Mouse (Mus musculus) gastrocnemius, adult 2 months (tissue): ENCODE measurements around the gene Prrt2. TPM values are rescaled to one million over a fixed set of nuclear protein-coding genes. Genes with fewer than 3 reads are reported as not detected.

Experiments used
- DNase-seq: peaks from one replicate; pipeline ENCODE4 v3.0.0; 2022
- H3K27ac ChIP-seq: fragments of 200-600 bp; 2 replicates; pipeline ENCODE4 v1.8.1; 2022; ENCODE audit warnings: mild to moderate bottlenecking
- H3K4me3 ChIP-seq: fragments of 200-600 bp; 2 replicates; pipeline ENCODE4 v1.8.1; 2022; ENCODE audit warnings: mild to moderate bottlenecking, moderate library complexity
- CTCF ChIP-seq: fragments of 200-600 bp; IDR thresholded peaks from 2 replicates; pipeline ENCODE4 v1.8.1; 2022; ENCODE audit warnings: antibody characterized with exemption, mild to moderate bottlenecking, moderate library complexity
- intact Hi-C: fragments of 180-260 bp; cut with DNase I; formaldehyde crosslinking; loops from one replicate; pipeline ENCODE4 v1.15.1; 2025
- microRNA-seq: library from miRNA; unstranded; fragments of <30 nt; microRNA quantifications from one replicate; pipeline ENCODE4 v1.2.0, GENCODE M21; 2021
- total RNA-seq, 2 experiments: library from RNA; stranded (reverse); gene quantifications; 2 replicates each; pipeline ENCODE4 v1.2.3; 2021

The Prrt2 gene
- total RNA-seq, 2 experiments from 2014 or later, result 0.14 to 0.61 TPM

- intact Hi-C loops, result no loop called here
- H3K4me3 ChIP-seq, result no peak overlapping the region
- no peak for TF ChIP-seq CTCF
- peak overlapping the region; percentile 63 for H3K27ac ChIP-seq
- DNase-seq, result no peak
Observed at GRCm38 (mm10) chr7:126982054-126982453, 39.0 kb downstream of the Prrt2 start.

GRCm38 (mm10) chr7:126981601-126982000, 39.4 kb downstream of the Prrt2 start:
- H3K27ac ChIP-seq, result peak overlapping the region; percentile 63
- peak; percentile 69 for DNase-seq
- no peak for TF ChIP-seq CTCF
- intact Hi-C loops, result no loop called here
- H3K4me3 ChIP-seq, result no peak overlapping the region

GRCm38 (mm10) chr7:126978841-126979240, 42.2 kb downstream of the Prrt2 start:
- no peak for DNase-seq
- Histone ChIP-seq H3K4me3 (no peak overlapping the region), H3K27ac (no peak overlapping the region)
- intact Hi-C loops, result no loop called here
- no peak for TF ChIP-seq CTCF

GRCm38 (mm10) chr7:126976878-126977459, 44.0 kb downstream of the Prrt2 start:
- Histone ChIP-seq H3K27ac (peak overlapping the region; percentile 100), H3K4me3 (peak overlapping the region; percentile 86)
- intact Hi-C loops, result loop anchor here (2.0 kb wide), 1 partner anchor 40 kb away; the partner anchor contains the start of genes Pagr1a and Pagr1b
- no peak for TF ChIP-seq CTCF
- peak; percentile 9 for DNase-seq

GRCm38 (mm10) chr7:126975950-126976866, 44.8 kb downstream of the Prrt2 start, which contains the start of gene Cdiptos:
Cdiptos (minus strand) TSS chr7:126976098.
- peak within 1 kb of the TSS; percentile 100 for H3K27ac ChIP-seq
- H3K4me3 ChIP-seq, result peak within 1 kb of the TSS; percentile 86
- peak; percentile 99 for TF ChIP-seq CTCF
- intact Hi-C loops, result loop anchor here (2.0 kb wide), 1 partner anchor 41 kb away; the partner anchor contains the start of genes Pagr1a and Pagr1b
- DNase-seq, result peak; percentile 97

GRCm38 (mm10) chr7:126975893-126975949, 45.3 kb downstream of the Prrt2 start, which contains the start of gene Cdipt:
Cdipt (plus strand) TSS chr7:126975914.
- no peak for TF ChIP-seq CTCF
- no peak for DNase-seq
- Histone ChIP-seq H3K4me3 (peak within 1 kb of the TSS; percentile 86), H3K27ac (peak within 1 kb of the TSS; percentile 100)
- intact Hi-C loops, result no loop called here

- peak; percentile 52 for DNase-seq
- peak overlapping the region; percentile 100 for H3K27ac ChIP-seq
- TF ChIP-seq CTCF, result no peak
- intact Hi-C loops, result no loop called here
- peak overlapping the region; percentile 86 for H3K4me3 ChIP-seq
Observed at GRCm38 (mm10) chr7:126975493-126975892, 45.5 kb downstream of the Prrt2 start.

Small RNAs within 50 kb of the gene (microRNA-seq; reads per million reads assigned to microRNA genes)
- not detected for gene Gm44343

Other genes with a start within 250 kb of the Prrt2 start
- gene Ypel3, start 244.3 kb downstream of the Prrt2 start, total RNA-seq, result 10 to 100 TPM; 74.6 to 93.1 TPM
- under 1 TPM; 0.42 to 0.48 TPM for gene Tbx6, start 239.7 kb downstream of the Prrt2 start, total RNA-seq
- 10 to 100 TPM; 22.8 to 25.7 TPM for gene Ppp4c, start 228.7 kb downstream of the Prrt2 start, total RNA-seq
- 10 to 100 TPM; 61.1 to 64.6 TPM for gene Fam57b, start 223.5 kb downstream of the Prrt2 start, total RNA-seq
- gene 4930451I11Rik, start 189.6 kb downstream of the Prrt2 start, total RNA-seq, result not detected
- gene Doc2a, start 173.8 kb downstream of the Prrt2 start, total RNA-seq, result not detected
- gene Hirip3, start 159.2 kb downstream of the Prrt2 start, total RNA-seq, result 1 to 10 TPM; 5.3 to 6.3 TPM
- gene Ino80e, start 158.8 kb downstream of the Prrt2 start, total RNA-seq, result 10 to 100 TPM in 1 of 2 experiments, 1 to 10 TPM in 1; 8.7 to 12.9 TPM
- gene Taok2, start 136.5 kb downstream of the Prrt2 start, total RNA-seq, result 10 to 100 TPM; 22.3 to 23.5 TPM
- gene Tmem219, start 98.3 kb downstream of the Prrt2 start, total RNA-seq, result 10 to 100 TPM; 10.9 to 11.3 TPM
- 1 to 10 TPM; 2.5 to 2.9 TPM for gene Kctd13, start 92.3 kb downstream of the Prrt2 start, total RNA-seq
- gene Asphd1, start 71.6 kb downstream of the Prrt2 start, total RNA-seq, result not detected
- 1 to 10 TPM; 1.1 to 1.4 TPM for gene Sez6l2, start 70.6 kb downstream of the Prrt2 start, total RNA-seq
- 10 to 100 TPM; 29.3 to 41.0 TPM for gene Cdipt, start 45.3 kb downstream of the Prrt2 start, total RNA-seq
- under 1 TPM in 1 of 2 experiments, not detected in 1; 0.47 TPM for gene Cdiptos, start 45.1 kb downstream of the Prrt2 start, total RNA-seq
- 10 to 100 TPM; 26.5 to 30.2 TPM for gene Mvp, start 6.6 kb downstream of the Prrt2 start, total RNA-seq
- not detected for gene Pagr1b, start 4.7 kb downstream of the Prrt2 start, total RNA-seq
- 1 to 10 TPM in 1 of 2 experiments, not detected in 1; 2.4 TPM for gene Pagr1a, start 3.9 kb downstream of the Prrt2 start, total RNA-seq
- gene Gm42742, start 114 bp downstream of the Prrt2 start, total RNA-seq, result 10 to 100 TPM; 19.4 to 21.7 TPM
- 10 to 100 TPM; 74.5 to 79.0 TPM for gene Maz, start 5.8 kb upstream of the Prrt2 start, total RNA-seq
- gene Kif22, start 21.3 kb upstream of the Prrt2 start, total RNA-seq, result under 1 TPM; 0.66 to 0.84 TPM
- not detected for gene Zg16, start 66.1 kb upstream of the Prrt2 start, total RNA-seq
- gene AI467606, start 70.1 kb upstream of the Prrt2 start, total RNA-seq, result under 1 TPM; 0.51 to 0.92 TPM
- under 1 TPM; 0.31 to 0.53 TPM for gene Qprt, start 101.0 kb upstream of the Prrt2 start, total RNA-seq
- under 1 TPM in 1 of 2 experiments, not detected in 1; 0.17 TPM for gene Spn, start 116.6 kb upstream of the Prrt2 start, total RNA-seq
- 10 to 100 TPM; 27.2 to 32.4 TPM for gene Cd2bp2, start 174.8 kb upstream of the Prrt2 start, total RNA-seq
- 10 to 100 TPM; 31.6 to 32.8 TPM for gene Tbc1d10b, start 187.3 kb upstream of the Prrt2 start, total RNA-seq
- gene Mylpf, start 187.7 kb upstream of the Prrt2 start, total RNA-seq, result over 10,000 TPM; 24,727 to 33,034 TPM
- gene Zfp553, start 211.8 kb upstream of the Prrt2 start, total RNA-seq, result 1 to 10 TPM; 4.2 to 5.1 TPM
- 1 to 10 TPM in 1 of 2 experiments, under 1 TPM in 1; 0.89 to 2.1 TPM for gene Sept1, start 211.9 kb upstream of the Prrt2 start, total RNA-seq
- gene Zfp771, start 223.1 kb upstream of the Prrt2 start, total RNA-seq, result 10 to 100 TPM; 17.6 to 17.7 TPM
- 10 to 100 TPM; 25.1 to 35.4 TPM for gene Dctpp1, start 239.5 kb upstream of the Prrt2 start, total RNA-seq